Mouse (Mus musculus) heart, embryonic 14.5 days (tissue): ENCODE measurements around the gene Usp21. TPM values are rescaled to one million over a fixed set of nuclear protein-coding genes. Genes with fewer than 3 reads are reported as not detected.
A peak's percentile ranks its signal among the peaks of the same experiment; 100 is the strongest.

Experiments used
- ATAC-seq: fragments of 200-750 bp; cut with Nextera tagmentation; 2 replicates; pipeline ENCODE4 v1.8.0; 2017; ENCODE audit warnings: low read depth, moderate TSS enrichment; ENCODE audit not compliant: insufficient number of reproducible peaks, insufficient read depth, low FRiP score
- H3K27ac ChIP-seq, 2 experiments: fragments of 200-500 bp in 1 of 2; fragments of 300-500 bp in 1 of 2; sonication (generic) in 1 of 2; replicated peaks in 1 of 2; 2 replicates each; pipeline ENCODE4 v1.5.1; 2012 to 2014; ENCODE audit warnings: low read depth in 2 of 2, low read length in 2 of 2, control low read depth in 1 of 2, mild to moderate bottlenecking in 1 of 2, mixed read lengths in 1 of 2; ENCODE audit not compliant: control insufficient read depth in 1 of 2, insufficient read depth in 1 of 2
- H3K27me3 ChIP-seq: fragments of 300-500 bp; sonication (generic); 2 replicates; pipeline ENCODE4 v1.6.1; 2014; ENCODE audit warnings: mild to moderate bottlenecking, low read length, control low read depth; ENCODE audit not compliant: control insufficient read depth, insufficient read depth
- H3K36me3 ChIP-seq: fragments of 300-500 bp; sonication (generic); 2 replicates; pipeline ENCODE4 v1.6.1; 2014; ENCODE audit warnings: mild to moderate bottlenecking, control low read depth, low read length, mixed read lengths; ENCODE audit not compliant: control insufficient read depth, insufficient read depth
- H3K4me1 ChIP-seq, 2 experiments: fragments of 200-500 bp in 1 of 2; fragments of 300-500 bp in 1 of 2; sonication (generic) in 1 of 2; 2 replicates each; pipeline ENCODE4 v1.6.1; 2012 to 2014; ENCODE audit warnings: low read length in 2 of 2, control low read depth in 1 of 2, mixed read lengths in 1 of 2; ENCODE audit not compliant: control insufficient read depth in 2 of 2, insufficient read depth in 2 of 2
- H3K4me2 ChIP-seq: fragments of 300-500 bp; sonication (generic); 2 replicates; pipeline ENCODE4 v1.6.1; 2014; ENCODE audit warnings: mild to moderate bottlenecking, low read length
- H3K4me3 ChIP-seq, 2 experiments: fragments of 200-500 bp in 1 of 2; fragments of 300-500 bp in 1 of 2; sonication (generic) in 1 of 2; 2 replicates each; pipeline ENCODE4 v1.5.1; 2012 to 2014; ENCODE audit warnings: low read length in 2 of 2, mild to moderate bottlenecking in 2 of 2, control low read depth in 1 of 2, low read depth in 1 of 2, moderate library complexity in 1 of 2; ENCODE audit not compliant: control insufficient read depth in 1 of 2, insufficient read depth in 1 of 2
- H3K9ac ChIP-seq: fragments of 300-500 bp; sonication (generic); 2 replicates; pipeline ENCODE4 v1.6.1; 2014; ENCODE audit warnings: mild to moderate bottlenecking, low read length
- H3K9me3 ChIP-seq: fragments of 300-500 bp; sonication (generic); 2 replicates; pipeline ENCODE4 v1.6.1; 2016; ENCODE audit warnings: low read length, control low read depth; ENCODE audit not compliant: control insufficient read depth
- WGBS: fragments of 180-500 bp; shearing (Covaris S2); extraction: QIAGEN DNeasy Blood & Tissue Kit; methylation state at CpG from one replicate; pipeline ENCODE4 v1.1.7; 2014; 5-methylcytosine and 5-hydroxymethylcytosine counted together
- polyA plus RNA-seq: library from polyadenylated mRNA; unstranded; fragments of >200 nt; fragmentation: Nextera tagmentation; extraction: Ambion mirVana; gene quantifications from 2 replicates; pipeline ENCODE4 v1.2.1, GENCODE M21; 2014

Usp21 gene
- polyA plus RNA-seq, 1 experiment from 2014 or later = 45.5 TPM

DNA sequence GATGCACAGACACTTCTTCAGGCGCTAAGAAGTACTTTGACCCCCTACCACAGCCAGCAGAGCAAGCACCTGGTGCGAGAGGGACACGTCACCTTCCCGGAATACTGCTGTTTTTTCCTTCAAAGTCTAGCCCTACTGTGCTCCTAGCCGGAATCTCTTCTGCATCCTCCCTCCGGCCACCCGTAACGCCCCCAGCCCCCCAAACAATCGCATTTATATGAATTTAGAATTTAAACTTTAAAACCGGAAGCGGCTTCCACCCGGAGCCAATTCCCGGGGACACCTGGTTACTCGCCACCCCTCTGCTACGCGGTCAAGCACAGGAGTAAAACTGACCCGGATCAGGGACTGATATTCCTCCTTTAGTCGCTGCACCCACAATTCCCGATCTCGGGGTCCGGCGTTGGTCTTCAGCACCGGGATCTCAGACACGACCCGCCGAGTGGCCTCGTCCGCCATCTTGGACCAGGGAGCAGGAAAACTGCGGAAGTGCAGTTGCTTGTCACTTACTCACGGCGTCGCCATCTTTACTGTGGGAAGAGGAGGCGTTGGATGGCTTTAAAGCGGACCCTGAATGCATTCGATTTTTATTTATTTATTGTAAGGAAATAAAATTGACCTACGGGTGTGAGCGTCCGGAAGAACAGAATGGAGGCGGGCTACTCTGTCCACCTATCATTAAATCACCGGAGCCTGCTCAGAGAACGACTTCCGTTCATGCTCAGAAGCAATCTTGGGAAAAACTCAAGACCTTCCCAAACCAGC is 6.7 kb upstream of the Usp21 start, which contains the start of gene Ufc1:
Gene Ufc1, minus strand, starts transcription at position 727 of the 765 bp plus-strand sequence.
- Histone ChIP-seq H3K27ac (peak within 1 kb of the TSS; percentile 93 to 97), H3K4me2 (peak within 1 kb of the TSS; percentile 65), H3K4me1 (peaks cover 0 to 5% of the 10 kb centered on the region in 2 experiments; a peak in 2 of 4 replicates), H3K27me3 (peaks cover 12% of the 10 kb centered on the region), H3K9ac (peak within 1 kb of the TSS; percentile 93), H3K36me3 (peaks cover 6% of the 10 kb centered on the region), H3K9me3 (no peaks in the 10 kb centered on the region), H3K4me3 (peak within 1 kb of the TSS; percentile 85 to 99)
- peak; percentile 59 for ATAC-seq
- WGBS = under 1% methylated on average over 42 of the region's 42 CpGs

GRCm38 (mm10) chr1:171293906-171294297 is 6.1 kb upstream of the Usp21 start:
- Histone ChIP-seq H3K9me3 (no peaks in the 10 kb centered on the region), H3K36me3 (peaks cover 12% of the 10 kb centered on the region), H3K4me2 (peak overlapping the region; percentile 65), H3K4me1 (peaks cover 0 to 5% of the 10 kb centered on the region in 2 experiments; a peak in 2 of 4 replicates), H3K9ac (peak overlapping the region; percentile 93), H3K4me3 (peak overlapping the region; percentile 85 to 99), H3K27me3 (peaks cover 12% of the 10 kb centered on the region), H3K27ac (peak overlapping the region; percentile 93 to 97)
- ATAC-seq = no peak
- WGBS = 45% methylated on average over 5 of the region's 5 CpGs

DNA sequence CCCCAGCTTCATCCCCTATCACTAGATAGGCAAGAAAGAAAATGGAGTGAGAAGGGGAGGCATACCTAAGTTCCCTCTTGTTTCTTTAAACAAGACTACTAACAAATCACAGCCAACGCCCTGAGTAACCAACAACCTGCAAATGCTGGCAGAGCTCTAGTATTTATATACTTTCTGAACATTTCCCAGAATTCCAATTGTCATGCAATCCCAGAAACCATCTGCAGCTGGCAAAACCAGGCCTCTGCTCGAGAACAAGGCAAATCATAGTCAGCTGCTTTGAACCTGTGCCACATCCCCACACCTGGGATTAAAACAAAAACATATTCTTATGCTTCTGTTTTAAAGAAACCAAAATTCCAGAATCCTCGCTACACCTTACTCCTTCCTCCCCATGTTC is 5.6 kb upstream of the Usp21 start:
- no peak for ATAC-seq
- Histone ChIP-seq H3K9me3 (no peaks in the 10 kb centered on the region), H3K4me2 (peak overlapping the region; percentile 65), H3K27me3 (peaks cover 12% of the 10 kb centered on the region), H3K36me3 (peaks cover 18% of the 10 kb centered on the region), H3K4me1 (peaks cover 0 to 7% of the 10 kb centered on the region in 2 experiments; a peak in 3 of 4 replicates), H3K27ac (no peak overlapping the region), H3K9ac (no peak overlapping the region), H3K4me3 (peak overlapping the region in 1 of 2 experiments; percentile 85; a peak in 1 of 4 replicates)
- 90% methylated on average over 3 of the region's 3 CpGs for WGBS

- Histone ChIP-seq H3K27ac (peak overlapping the region in 1 of 2 experiments; percentile 39; a peak in 1 of 4 replicates), H3K4me1 (peaks cover 4 to 18% of the 10 kb centered on the region in 2 experiments), H3K4me3 (peak overlapping the region in 1 of 2 experiments; percentile 80; a peak in 2 of 4 replicates), H3K36me3 (peaks cover 55% of the 10 kb centered on the region), H3K9me3 (no peaks in the 10 kb centered on the region), H3K27me3 (no peaks in the 10 kb centered on the region), H3K4me2 (peak overlapping the region; percentile 65), H3K9ac (no peak overlapping the region)
- WGBS = 60% methylated on average over 4 of the region's 4 CpGs
- ATAC-seq = no peak
Measured at GRCm38 (mm10) chr1:171288328-171288727, 537 bp upstream of the Usp21 start.

DNA sequence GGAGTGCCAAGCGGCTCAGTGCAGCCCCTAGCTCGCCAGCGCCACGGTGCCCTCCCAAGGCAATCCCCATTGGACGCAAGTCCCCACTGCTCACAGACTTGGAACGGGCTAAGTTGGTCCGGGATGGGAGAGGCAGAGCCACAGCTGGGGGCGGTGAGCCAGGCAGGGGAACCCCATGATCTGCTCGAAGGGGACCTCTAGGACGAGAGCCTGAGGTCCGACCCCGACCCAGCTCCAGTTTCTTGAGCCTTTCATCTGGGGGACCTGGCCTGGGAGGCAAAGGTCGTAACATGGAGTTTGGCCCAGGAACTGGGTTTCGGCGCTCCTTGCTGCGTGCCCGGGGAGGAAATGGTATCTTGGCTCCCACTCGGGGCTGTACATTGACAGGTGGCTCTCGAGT is 1.3 kb downstream of the Usp21 start:
- Histone ChIP-seq H3K27me3 (no peaks in the 10 kb centered on the region), H3K36me3 (peaks cover 69% of the 10 kb centered on the region), H3K9ac (peak overlapping the region; percentile 96; the same call in 1 of the 2 replicates), H3K9me3 (no peaks in the 10 kb centered on the region), H3K4me3 (0 out of 4 replicates have a peak overlapping the region, but pooled peaks of 1 of the 2 experiments have one; percentile 80), H3K4me2 (peak overlapping the region; percentile 65), H3K27ac (no peak overlapping the region), H3K4me1 (peaks cover 4 to 21% of the 10 kb centered on the region in 2 experiments)
- WGBS = 81% methylated on average over 19 of the region's 19 CpGs
- no peak for ATAC-seq

GRCm38 (mm10) chr1:171285096-171285892 is 2.5 kb downstream of the Usp21 start:
- no peak for ATAC-seq
- no peak overlapping the region for H3K4me3 ChIP-seq
- 0 out of 2 replicates have a peak overlapping the region, but pooled peaks have one; percentile 25 for H3K9ac ChIP-seq
- H3K27ac ChIP-seq = no peak overlapping the region
- H3K4me2 ChIP-seq = no peak overlapping the region
- no peaks in the 10 kb centered on the region for H3K27me3 ChIP-seq
- no peaks in the 10 kb centered on the region for H3K9me3 ChIP-seq
- H3K4me1 ChIP-seq = peaks cover 5 to 24% of the 10 kb centered on the region in 2 experiments
- H3K36me3 ChIP-seq = peaks cover 69% of the 10 kb centered on the region
- WGBS = 84% methylated on average over 20 of the region's 20 CpGs

- Histone ChIP-seq H3K4me3 (no peak overlapping the region), H3K27me3 (no peaks in the 10 kb centered on the region), H3K4me2 (no peak overlapping the region), H3K4me1 (peaks cover 10 to 32% of the 10 kb centered on the region in 2 experiments), H3K36me3 (peaks cover 62% of the 10 kb centered on the region), H3K9me3 (no peaks in the 10 kb centered on the region), H3K27ac (no peak overlapping the region), H3K9ac (no peak overlapping the region)
- ATAC-seq = no peak
- 91% methylated on average over 15 of the region's 15 CpGs for WGBS
Measured at GRCm38 (mm10) chr1:171284491-171284890, 3.3 kb downstream of the Usp21 start.
